Mouse (Mus musculus) brain, embryonic 14.5 days (tissue): ENCODE measurements around the gene Aurka.

ENCODE experiments used
- CTCF ChIP-seq: fragments of 200-500 bp; IDR thresholded peaks from 2 replicates; pipeline ENCODE4 v1.5.1; 2012; ENCODE audit warnings: inconsistent platforms, mild to moderate bottlenecking, moderate library complexity, borderline replicate concordance; ENCODE audit not compliant: insufficient read depth, insufficient read length; ENCODE audit errors: extremely low read depth
- POLR2A ChIP-seq: fragments of 200-500 bp; IDR thresholded peaks from 2 replicates; pipeline ENCODE4 v1.6.1; 2012; ENCODE audit warnings: mild to moderate bottlenecking, inconsistent platforms, borderline replicate concordance; ENCODE audit not compliant: poor library complexity, insufficient read depth, insufficient read length, severe bottlenecking; ENCODE audit errors: extremely low read depth

DNA sequence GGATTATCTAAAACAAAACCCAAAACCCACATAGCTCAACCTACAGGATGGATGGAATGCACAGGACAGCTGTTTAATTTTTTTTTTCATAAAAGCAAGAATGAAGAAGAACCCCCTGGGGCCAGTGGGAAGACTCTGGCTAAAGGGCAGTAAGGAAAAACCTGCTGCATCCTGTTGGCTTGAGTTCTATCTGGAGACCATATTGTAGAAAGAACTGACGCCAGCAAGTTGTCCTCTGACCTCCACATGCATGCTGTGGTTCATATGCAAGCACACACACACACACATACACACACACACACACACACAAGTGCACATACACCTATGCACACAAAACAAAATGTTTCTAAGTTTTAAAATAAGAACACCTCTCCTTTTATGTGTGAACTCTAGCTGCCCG lies 40.4 kb upstream of the Aurka start:
- TF ChIP-seq POLR2A (no peak), CTCF (no peak)
